Mouse (Mus musculus) midbrain, embryonic 16.5 days (tissue): ENCODE data around the gene Trmt2b. TPM values are rescaled to one million over a fixed set of nuclear protein-coding genes. Genes with fewer than 3 reads are reported as not detected.
"Not testable (repeated sequence)": the region's sequence is repeated elsewhere in the genome, so short reads cannot be mapped to it uniquely, and the experiment has no call there.

ENCODE experiments used
- ATAC-seq: fragments of 200-750 bp; cut with Nextera tagmentation; 2 replicates; pipeline ENCODE4 v1.8.0; 2017; ENCODE audit warnings: moderate TSS enrichment
- H3K27ac ChIP-seq: fragments of 300-500 bp; sonication (generic); 2 replicates; pipeline ENCODE4 v1.5.1; 2014; ENCODE audit warnings: mild to moderate bottlenecking, low read length, mixed read lengths
- H3K27me3 ChIP-seq: fragments of 300-500 bp; sonication (generic); 2 replicates; pipeline ENCODE4 v1.6.1; 2014; ENCODE audit warnings: low read depth, low read length, mixed read lengths; ENCODE audit not compliant: control insufficient read depth, insufficient read depth
- H3K36me3 ChIP-seq: fragments of 300-500 bp; sonication (generic); 2 replicates; pipeline ENCODE4 v1.6.1; 2014; ENCODE audit warnings: mild to moderate bottlenecking, low read length, moderate library complexity, mixed read lengths; ENCODE audit not compliant: control insufficient read depth, insufficient read depth
- H3K4me1 ChIP-seq: fragments of 300-500 bp; sonication (generic); 2 replicates; pipeline ENCODE4 v1.6.1; 2014; ENCODE audit warnings: mild to moderate bottlenecking, low read length, mixed read lengths; ENCODE audit not compliant: control insufficient read depth, insufficient read depth
- H3K4me2 ChIP-seq: fragments of 300-500 bp; sonication (generic); 2 replicates; pipeline ENCODE4 v1.6.1; 2014; ENCODE audit warnings: mild to moderate bottlenecking, low read length, mixed read lengths
- H3K4me3 ChIP-seq: fragments of 300-500 bp; sonication (generic); 2 replicates; pipeline ENCODE4 v1.5.1; 2014; ENCODE audit warnings: low read depth, mild to moderate bottlenecking, low read length, moderate library complexity, mixed read lengths
- H3K9ac ChIP-seq: fragments of 300-500 bp; sonication (generic); 2 replicates; pipeline ENCODE4 v1.6.1; 2014; ENCODE audit warnings: low read depth, low read length, mixed read lengths
- H3K9me3 ChIP-seq: fragments of 300-500 bp; sonication (generic); replicated peaks from 2 replicates; pipeline ENCODE4 v1.6.1; 2014; ENCODE audit warnings: mild to moderate bottlenecking, low read length, mixed read lengths; ENCODE audit not compliant: control insufficient read depth, poor library complexity, severe bottlenecking
- WGBS: fragments of 180-500 bp; shearing (Covaris S2); extraction: QIAGEN DNeasy Blood & Tissue Kit; methylation state at CpG from one replicate; pipeline ENCODE4 v1.1.7; 2014; 5-methylcytosine and 5-hydroxymethylcytosine counted together
- polyA plus RNA-seq: library from polyadenylated mRNA; unstranded; fragments of >200 nt; fragmentation: Nextera tagmentation; extraction: Ambion mirVana; gene quantifications from 2 replicates; pipeline ENCODE4 v1.2.1, GENCODE M21; 2015

The Trmt2b gene
- polyA plus RNA-seq, 1 experiment from 2014 or later: 4.7 TPM

DNA sequence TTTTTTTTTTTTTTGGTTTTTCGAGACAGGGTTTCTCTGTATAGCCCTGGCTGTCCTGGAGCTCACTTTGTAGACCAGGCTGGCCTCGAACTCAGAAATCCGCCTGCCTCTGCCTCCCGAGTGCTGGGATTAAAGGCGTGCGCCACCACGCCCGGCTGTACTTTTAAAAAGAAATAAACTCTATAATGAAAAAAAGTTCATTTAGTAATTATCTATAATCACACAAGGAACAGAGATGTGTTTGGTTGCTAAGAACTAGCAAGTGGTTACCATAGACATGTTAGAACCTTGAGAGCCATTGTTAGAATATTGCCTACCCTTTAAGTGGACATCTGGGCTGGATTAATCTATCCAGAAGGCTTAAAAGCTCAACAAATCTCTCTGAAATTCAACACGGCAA, 89.6 kb downstream of the Trmt2b start, which contains the start of gene Arl13a:
Gene Arl13a, plus strand, starts transcription at position 301 of the 400 bp plus-strand sequence.
- H3K9me3 ChIP-seq, H3K4me1 ChIP-seq, H3K27me3 ChIP-seq, H3K4me2 ChIP-seq, H3K27ac ChIP-seq, ATAC-seq, H3K36me3 ChIP-seq, H3K4me3 ChIP-seq, H3K9ac ChIP-seq: not testable (repeated sequence)
- WGBS: 94% methylated on average over 7 of the region's 9 CpGs

DNA sequence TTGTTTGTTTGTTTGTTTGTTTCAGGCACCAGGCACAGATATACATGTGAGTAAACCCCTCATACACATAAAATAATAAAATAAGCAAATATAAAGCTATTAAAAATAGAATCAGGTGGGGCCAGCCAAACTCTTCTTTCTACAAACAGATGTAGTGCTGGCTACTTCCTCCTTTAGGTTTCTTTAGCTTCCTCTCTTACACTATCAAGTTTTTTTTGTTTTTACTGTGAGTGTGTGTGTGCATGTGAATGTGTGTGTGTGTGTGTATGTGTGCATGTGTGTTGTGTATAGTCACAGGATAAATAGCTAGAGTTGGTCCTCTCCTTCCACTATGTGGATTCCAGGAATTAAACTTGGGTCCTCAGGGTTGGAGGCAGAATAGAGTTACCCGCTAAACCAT, 102.1 kb downstream of the Trmt2b start:
- H3K36me3 ChIP-seq: no peaks in the 10 kb centered on the region
- WGBS: 100% methylated on average over 1 of the region's 1 CpGs
- H3K4me1 ChIP-seq: no peaks in the 10 kb centered on the region
- H3K27me3 ChIP-seq: no peaks in the 10 kb centered on the region
- H3K9me3 ChIP-seq: no peaks in the 10 kb centered on the region
- H3K4me3 ChIP-seq: no peak overlapping the region
- ATAC-seq: no peak
- no peak overlapping the region for H3K9ac ChIP-seq
- no peak overlapping the region for H3K4me2 ChIP-seq
- H3K27ac ChIP-seq: no peak overlapping the region

Other genes starting within 250 kb of the Trmt2b start
- gene Cstf2, start 217.8 kb downstream of the Trmt2b start, polyA plus RNA-seq: 71.8 and 72.5 TPM in 2 replicates
- 1.0 and 1.7 TPM in 2 replicates for gene Xkrx, start 114.9 kb downstream of the Trmt2b start, polyA plus RNA-seq
- gene Arl13a, start 89.5 kb downstream of the Trmt2b start, polyA plus RNA-seq: not detected in 2 replicates
- gene Nox1, start 55.0 kb downstream of the Trmt2b start, polyA plus RNA-seq: 0.11 and 0.12 TPM in 2 replicates
- 126 TPM in 2 replicates for gene Tmem35a, start 18.2 kb upstream of the Trmt2b start, polyA plus RNA-seq
- gene Cenpi, start 31.1 kb upstream of the Trmt2b start, polyA plus RNA-seq: 3.9 and 6.1 TPM in 2 replicates
- 22.4 and 24.1 TPM in 2 replicates for gene Drp2, start 127.6 kb upstream of the Trmt2b start, polyA plus RNA-seq
- gene Taf7l, start 199.5 kb upstream of the Trmt2b start, polyA plus RNA-seq: 0.57 TPM in 1 of 2 replicates, not detected in the other